Mouse (Mus musculus) embryonic facial prominence, embryonic 13.5 days (tissue): ENCODE results near the gene Trmt61a. TPM values are rescaled to one million over a fixed set of nuclear protein-coding genes. Genes with fewer than 3 reads are reported as not detected.

Experiments
- ATAC-seq: fragments of 200-750 bp; cut with Nextera tagmentation; 2 replicates; pipeline ENCODE4 v1.8.0; 2017; ENCODE audit warnings: low read depth; ENCODE audit not compliant: insufficient number of reproducible peaks, insufficient read depth, low FRiP score, low TSS enrichment
- H3K27ac ChIP-seq: fragments of 300-500 bp; sonication (generic); 2 replicates; pipeline ENCODE4 v1.5.1; 2015; ENCODE audit warnings: moderate library complexity, mild to moderate bottlenecking, inconsistent platforms
- H3K27me3 ChIP-seq: fragments of 300-500 bp; sonication (generic); 2 replicates; pipeline ENCODE4 v1.6.1; 2015; ENCODE audit warnings: mild to moderate bottlenecking, inconsistent platforms
- H3K36me3 ChIP-seq: fragments of 300-500 bp; sonication (generic); 2 replicates; pipeline ENCODE4 v1.6.1; 2015; ENCODE audit warnings: mild to moderate bottlenecking, inconsistent platforms
- H3K4me1 ChIP-seq: fragments of 300-500 bp; sonication (generic); 2 replicates; pipeline ENCODE4 v1.6.1; 2015; ENCODE audit warnings: inconsistent platforms
- H3K4me2 ChIP-seq: fragments of 300-500 bp; sonication (generic); 2 replicates; pipeline ENCODE4 v1.6.1; 2015; ENCODE audit warnings: moderate library complexity, mild to moderate bottlenecking, inconsistent platforms
- H3K4me3 ChIP-seq: fragments of 300-500 bp; sonication (generic); 2 replicates; pipeline ENCODE4 v1.5.1; 2015; ENCODE audit warnings: mild to moderate bottlenecking, inconsistent platforms
- H3K9ac ChIP-seq: fragments of 300-500 bp; sonication (generic); 2 replicates; pipeline ENCODE4 v1.6.1; 2015; ENCODE audit warnings: mild to moderate bottlenecking, inconsistent platforms
- H3K9me3 ChIP-seq: fragments of 300-500 bp; sonication (generic); 2 replicates; pipeline ENCODE4 v1.6.1; 2016; ENCODE audit warnings: inconsistent platforms
- WGBS: fragments of 180-500 bp; shearing (Covaris S2); methylation state at CpG from one replicate; pipeline ENCODE4 v1.1.7; 2015; ENCODE audit warnings: mixed read lengths; 5-methylcytosine and 5-hydroxymethylcytosine counted together
- polyA plus RNA-seq: library from polyadenylated mRNA; unstranded; fragments of >200 nt; fragmentation: Nextera tagmentation; extraction: Ambion mirVana; gene quantifications from 2 replicates; pipeline ENCODE4 v1.2.1, GENCODE M21; 2015

Gene Trmt61a
- polyA plus RNA-seq, 1 experiment from 2014 or later, result 13.7 TPM

GRCm38 (mm10) chr12:111720222-111720621, 42.3 kb downstream of the Trmt61a start:
- H3K36me3 ChIP-seq, result peaks cover 27% of the 10 kb centered on the region
- H3K9ac ChIP-seq, result 0 out of 2 replicates have a peak overlapping the region, but pooled peaks have one; percentile 16
- H3K27me3 ChIP-seq, result no peaks in the 10 kb centered on the region
- 79% methylated on average over 4 of the region's 4 CpGs for WGBS
- ATAC-seq, result no peak
- H3K4me1 ChIP-seq, result peaks cover 13% of the 10 kb centered on the region
- no peak overlapping the region for H3K4me3 ChIP-seq
- H3K27ac ChIP-seq, result no peak overlapping the region
- no peaks in the 10 kb centered on the region for H3K9me3 ChIP-seq
- H3K4me2 ChIP-seq, result no peak overlapping the region

- 73% methylated on average over 9 of the region's 9 CpGs for WGBS
- H3K9me3 ChIP-seq, result no peaks in the 10 kb centered on the region
- peaks cover 13% of the 10 kb centered on the region for H3K4me1 ChIP-seq
- H3K36me3 ChIP-seq, result peaks cover 38% of the 10 kb centered on the region
- H3K27me3 ChIP-seq, result no peaks in the 10 kb centered on the region
- no peak overlapping the region for H3K4me3 ChIP-seq
- no peak overlapping the region for H3K9ac ChIP-seq
- ATAC-seq, result no peak
- no peak overlapping the region for H3K27ac ChIP-seq
- H3K4me2 ChIP-seq, result no peak overlapping the region
These were observed 44.7 kb downstream of the Trmt61a start for GRCm38 (mm10) chr12:111722654-111723053.

GRCm38 (mm10) chr12:111724638-111725337, 46.9 kb downstream of the Trmt61a start:
- Histone ChIP-seq H3K9me3 (no peaks in the 10 kb centered on the region), H3K36me3 (peaks cover 53% of the 10 kb centered on the region), H3K4me2 (no peak overlapping the region), H3K27ac (no peak overlapping the region), H3K27me3 (no peaks in the 10 kb centered on the region), H3K9ac (0 out of 2 replicates have a peak overlapping the region, but pooled peaks have one; percentile 36), H3K4me1 (0 out of 2 replicates have a peak, but pooled peaks cover 3% of the 10 kb centered on the region), H3K4me3 (no peak overlapping the region)
- ATAC-seq, result no peak
- 52% methylated on average over 6 of the region's 6 CpGs for WGBS

GRCm38 (mm10) chr12:111725338-111726121, 47.6 kb downstream of the Trmt61a start:
- Histone ChIP-seq H3K4me1 (no peaks in the 10 kb centered on the region), H3K9me3 (no peaks in the 10 kb centered on the region), H3K4me2 (no peak overlapping the region), H3K9ac (peak overlapping the region; percentile 54), H3K4me3 (no peak overlapping the region), H3K27me3 (no peaks in the 10 kb centered on the region), H3K36me3 (peaks cover 55% of the 10 kb centered on the region), H3K27ac (no peak overlapping the region)
- no peak for ATAC-seq
- WGBS, result 60% methylated on average over 12 of the region's 12 CpGs

- no peak for ATAC-seq
- no peaks in the 10 kb centered on the region for H3K27me3 ChIP-seq
- H3K9ac ChIP-seq, result peak overlapping the region; percentile 54
- no peak overlapping the region for H3K4me3 ChIP-seq
- peaks cover 55% of the 10 kb centered on the region for H3K36me3 ChIP-seq
- H3K27ac ChIP-seq, result no peak overlapping the region
- no peaks in the 10 kb centered on the region for H3K4me1 ChIP-seq
- WGBS, result 46% methylated on average over 4 of the region's 4 CpGs
- no peak overlapping the region for H3K4me2 ChIP-seq
- H3K9me3 ChIP-seq, result no peaks in the 10 kb centered on the region
These were observed 48.2 kb downstream of the Trmt61a start for GRCm38 (mm10) chr12:111726122-111726463.

GRCm38 (mm10) chr12:111727956-111728355, 50.1 kb downstream of the Trmt61a start:
- H3K36me3 ChIP-seq, result peaks cover 63% of the 10 kb centered on the region

GRCm38 (mm10) chr12:111731822-111732807, 54.2 kb downstream of the Trmt61a start:
- H3K4me1 ChIP-seq, result 0 out of 2 replicates have a peak, but pooled peaks cover 8% of the 10 kb centered on the region
- peak overlapping the region; percentile 47 for H3K4me2 ChIP-seq
- ATAC-seq, result peak; percentile 78
- H3K9me3 ChIP-seq, result no peaks in the 10 kb centered on the region
- 32% methylated on average over 30 of the region's 30 CpGs for WGBS
- peak overlapping the region; percentile 17 for H3K4me3 ChIP-seq
- peaks cover 38% of the 10 kb centered on the region for H3K36me3 ChIP-seq
- H3K9ac ChIP-seq, result peak overlapping the region; percentile 57
- no peaks in the 10 kb centered on the region for H3K27me3 ChIP-seq
- H3K27ac ChIP-seq, result no peak overlapping the region

More at GRCm38 (mm10) chr12:111727956-111728355, 50.1 kb downstream of the Trmt61a start:
- H3K27ac ChIP-seq, result no peak overlapping the region
- 0 out of 2 replicates have a peak, but pooled peaks cover 8% of the 10 kb centered on the region for H3K4me1 ChIP-seq
- WGBS, result 98% methylated on average over 1 of the region's 1 CpGs
- H3K4me3 ChIP-seq, result no peak overlapping the region
- no peak overlapping the region for H3K9ac ChIP-seq
- H3K27me3 ChIP-seq, result no peaks in the 10 kb centered on the region
- no peak for ATAC-seq
- no peaks in the 10 kb centered on the region for H3K9me3 ChIP-seq
- no peak overlapping the region for H3K4me2 ChIP-seq

GRCm38 (mm10) chr12:111732921-111733320, 55.0 kb downstream of the Trmt61a start:
- 61% methylated on average over 5 of the region's 5 CpGs for WGBS
- no peak overlapping the region for H3K27ac ChIP-seq
- ATAC-seq, result no peak

More at GRCm38 (mm10) chr12:111732921-111733320, 55.0 kb downstream of the Trmt61a start:
- Histone ChIP-seq H3K27me3 (no peaks in the 10 kb centered on the region), H3K4me2 (no peak overlapping the region; the same call in 1 of the 2 replicates), H3K4me1 (0 out of 2 replicates have a peak, but pooled peaks cover 8% of the 10 kb centered on the region), H3K36me3 (peaks cover 33% of the 10 kb centered on the region), H3K4me3 (no peak overlapping the region), H3K9ac (peak overlapping the region; percentile 57), H3K9me3 (no peaks in the 10 kb centered on the region)

Other genes with a start within 250 kb of the Trmt61a start
- 8.1 and 10.6 TPM in 2 replicates for gene Tnfaip2, start 235.6 kb upstream of the Trmt61a start, polyA plus RNA-seq
- gene Gm266, start 192.3 kb upstream of the Trmt61a start, polyA plus RNA-seq, result 9.5 and 12.1 TPM in 2 replicates
- gene Eif5, start 140.1 kb upstream of the Trmt61a start, polyA plus RNA-seq, result 507 and 586 TPM in 2 replicates
- 49.4 and 52.0 TPM in 2 replicates for gene Mark3, start 103.6 kb upstream of the Trmt61a start, polyA plus RNA-seq
- gene Ckb, start 5.8 kb upstream of the Trmt61a start, polyA plus RNA-seq, result 118 and 135 TPM in 2 replicates
- 64.5 and 67.3 TPM in 2 replicates for gene Bag5, start 35.2 kb downstream of the Trmt61a start, polyA plus RNA-seq
- gene Apopt1, start 35.2 kb downstream of the Trmt61a start, polyA plus RNA-seq, result 57.1 and 66.0 TPM in 2 replicates
- 113 and 122 TPM in 2 replicates for gene Klc1, start 80.7 kb downstream of the Trmt61a start, polyA plus RNA-seq
- gene Xrcc3, start 135.8 kb downstream of the Trmt61a start, polyA plus RNA-seq, result 8.4 and 9.3 TPM in 2 replicates
- 105 and 113 TPM in 2 replicates for gene Zfyve21, start 136.1 kb downstream of the Trmt61a start, polyA plus RNA-seq
- 12.3 and 15.2 TPM in 2 replicates for gene Ppp1r13b, start 230.0 kb downstream of the Trmt61a start, polyA plus RNA-seq